Mouse (Mus musculus) urinary bladder, postnatal 14 days (tissue): ENCODE results near the gene Hbp1.

ENCODE experiments used
- DNase-seq: peaks from one replicate; pipeline ENCODE4 v3.0.0; 2021; ENCODE audit warnings: low spot score

The Hbp1 gene

DNA sequence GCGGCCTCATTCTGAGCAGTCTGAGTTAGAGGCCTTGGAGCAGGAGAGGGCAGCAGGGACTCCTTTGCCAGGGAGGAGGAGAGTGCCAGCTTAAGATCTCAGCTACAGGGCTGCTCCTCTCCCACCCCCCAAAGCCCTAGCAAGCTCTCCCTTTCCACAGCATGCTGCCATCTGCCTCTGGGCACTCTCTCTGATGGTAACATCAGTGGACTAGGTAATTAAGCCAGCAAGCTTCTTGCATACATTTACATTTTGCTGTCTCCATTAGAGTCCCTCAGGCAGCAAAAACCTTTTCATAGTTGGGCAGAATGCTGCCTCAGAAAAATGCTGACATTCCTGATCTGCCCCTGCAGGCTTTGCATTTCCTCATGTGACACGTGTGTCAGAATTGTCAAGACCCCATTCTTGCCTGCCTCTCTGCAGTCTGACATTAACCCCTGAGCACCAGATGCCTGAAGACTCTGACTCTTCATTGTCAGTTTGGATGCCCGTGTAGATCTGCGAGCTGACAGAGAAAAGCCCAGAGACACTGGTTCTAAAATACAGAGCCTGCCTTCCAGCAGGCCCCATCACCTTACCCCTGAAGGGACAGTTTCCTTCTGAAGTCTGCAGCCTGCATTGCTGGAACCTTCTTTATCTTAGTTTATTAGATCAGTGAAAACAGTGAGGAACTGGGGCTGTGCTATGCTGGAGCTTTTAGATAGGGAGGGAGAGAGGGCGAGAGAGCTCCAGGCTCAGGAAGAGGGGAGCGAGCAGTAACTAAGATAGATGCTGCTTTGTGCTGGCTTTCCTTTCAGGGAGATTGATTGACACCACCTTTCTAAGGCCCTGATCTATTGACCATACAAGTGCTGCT is 44.4 kb downstream of the Hbp1 start:
- no peak for DNase-seq

DNA sequence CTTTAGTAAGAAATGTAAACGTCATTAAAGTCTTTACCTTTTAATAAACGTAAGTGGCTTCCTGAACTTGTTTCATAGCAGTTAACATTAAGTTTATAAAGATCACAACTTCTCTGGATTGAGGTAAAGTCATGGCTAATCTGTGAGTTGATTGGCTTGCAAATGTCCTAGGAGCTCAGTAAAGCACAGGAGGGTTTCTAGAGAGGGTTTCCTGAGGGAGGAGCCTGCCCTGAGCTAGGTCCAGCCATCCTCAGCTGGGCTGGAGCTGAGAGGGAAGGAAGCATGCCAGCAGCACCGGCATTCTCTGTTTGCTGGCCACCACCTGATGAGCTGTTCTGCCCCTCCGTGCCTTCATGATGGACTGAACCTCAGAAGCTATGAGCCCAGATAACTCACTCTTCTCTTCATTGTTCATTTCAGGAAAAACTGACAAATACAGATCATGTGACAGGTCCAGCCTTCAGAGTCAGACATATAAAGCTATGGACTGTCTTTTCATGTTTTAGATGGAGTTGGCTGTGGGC is 49.9 kb downstream of the Hbp1 start:
- no peak for DNase-seq

DNA sequence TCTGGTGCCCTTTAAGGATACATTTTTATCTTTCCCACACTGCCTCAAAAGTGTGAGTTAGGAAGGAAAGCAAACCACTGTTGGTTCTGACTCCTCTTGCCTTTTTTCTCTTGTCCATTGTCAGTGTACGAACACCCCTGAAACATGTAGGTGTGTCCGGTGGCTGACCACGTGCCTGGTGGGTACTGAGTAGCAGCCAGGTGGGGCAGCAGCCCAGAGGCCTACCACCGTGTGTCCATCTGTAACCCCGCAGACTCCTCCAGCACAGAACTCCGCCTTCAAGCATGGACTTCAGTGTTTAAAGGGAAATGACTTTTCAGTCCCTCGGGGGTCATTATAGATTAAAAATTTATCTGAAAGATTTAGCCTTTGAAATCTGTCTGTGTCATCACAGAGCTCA is 52.9 kb downstream of the Hbp1 start:
- no peak for DNase-seq

DNA sequence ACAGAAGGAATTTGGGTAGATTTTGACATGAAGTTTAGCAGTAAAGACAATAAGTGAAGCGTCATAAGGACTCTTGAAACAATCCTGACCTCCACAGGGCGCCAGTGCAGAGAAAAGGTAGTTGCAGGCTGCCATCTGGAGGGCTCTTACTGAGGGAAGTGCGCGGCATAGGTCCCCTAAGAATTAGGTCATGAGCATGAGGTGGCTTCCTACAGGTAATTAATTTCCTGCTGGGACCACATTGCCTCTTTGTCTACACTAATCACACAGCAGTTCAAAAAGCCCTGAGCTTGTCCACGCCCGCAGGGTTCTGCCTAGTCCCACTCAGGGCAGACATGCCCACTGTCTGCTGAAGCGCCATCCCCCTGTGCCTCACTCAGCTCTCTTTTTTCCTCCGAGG is 53.3 kb downstream of the Hbp1 start:
- no peak for DNase-seq

DNA sequence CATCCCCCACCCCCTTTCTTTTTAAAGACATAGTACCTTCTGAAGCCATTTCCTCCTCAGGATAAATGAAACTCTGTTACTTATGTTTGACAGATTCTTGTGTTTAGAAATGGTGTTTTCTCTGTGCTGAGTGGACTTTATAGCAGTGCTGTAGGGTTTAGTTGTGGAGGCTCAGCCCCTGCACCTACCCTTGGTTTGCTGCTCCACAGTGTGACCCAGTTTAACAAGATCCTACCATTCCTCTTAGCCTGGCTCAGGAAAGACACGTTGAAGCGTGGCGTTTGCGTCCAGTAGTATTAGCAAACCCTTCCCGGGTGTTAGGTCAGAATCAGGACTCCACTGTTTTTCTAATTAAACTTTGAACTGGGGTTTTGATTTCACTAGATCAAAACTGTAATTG is 54.0 kb downstream of the Hbp1 start:
- DNase-seq, result no peak

DNA sequence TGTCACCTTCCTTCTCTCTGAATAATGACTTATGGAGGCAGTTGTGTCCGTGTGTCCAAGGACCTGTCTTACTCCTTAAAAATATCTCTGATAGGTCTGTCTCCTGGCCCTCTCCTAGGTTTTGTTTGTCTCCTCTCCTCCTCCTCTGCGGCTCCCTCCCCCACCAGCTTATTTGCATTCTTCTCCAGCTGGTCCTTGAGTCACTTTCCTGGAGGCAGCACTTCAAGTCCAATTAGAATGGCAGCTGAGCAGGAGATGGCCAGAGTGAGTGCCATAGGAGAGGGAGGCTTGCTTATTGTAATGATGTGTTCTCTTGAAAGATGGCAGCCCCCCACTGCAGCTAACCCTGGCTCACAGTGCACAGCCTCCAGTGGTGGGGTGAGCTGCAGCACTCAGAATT is 54.4 kb downstream of the Hbp1 start:
- DNase-seq, result no peak

DNA sequence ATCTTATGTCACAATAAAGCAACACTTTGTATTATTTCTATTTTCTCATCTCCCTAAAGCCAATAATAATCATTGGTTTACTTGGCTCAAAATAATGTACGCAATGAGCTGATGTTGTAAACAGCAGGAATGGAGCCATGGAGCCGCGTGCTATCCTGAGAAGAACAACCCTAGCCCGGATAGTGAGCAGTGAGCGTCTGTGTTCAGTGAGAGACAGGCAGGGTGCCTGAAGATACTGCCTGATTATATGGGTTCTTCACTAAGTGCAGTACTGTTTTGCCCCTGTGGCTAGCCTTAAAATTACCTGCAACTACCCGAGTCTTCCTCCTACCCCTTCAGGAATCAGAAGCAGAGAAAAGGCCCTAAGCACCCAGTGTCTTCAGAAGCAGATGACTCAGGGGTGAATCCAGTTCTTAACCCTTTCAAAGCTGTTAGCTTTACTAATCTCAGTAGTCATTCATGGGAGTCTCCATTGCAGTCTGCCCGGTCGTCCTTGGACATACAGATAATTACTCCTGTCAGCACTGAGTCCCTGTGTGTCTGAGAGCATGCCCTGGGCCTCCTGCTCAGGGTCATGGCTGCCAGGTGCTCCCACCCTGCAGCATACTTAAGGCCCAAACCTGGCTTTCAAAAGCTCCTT is 55.1 kb downstream of the Hbp1 start:
- no peak for DNase-seq

DNA sequence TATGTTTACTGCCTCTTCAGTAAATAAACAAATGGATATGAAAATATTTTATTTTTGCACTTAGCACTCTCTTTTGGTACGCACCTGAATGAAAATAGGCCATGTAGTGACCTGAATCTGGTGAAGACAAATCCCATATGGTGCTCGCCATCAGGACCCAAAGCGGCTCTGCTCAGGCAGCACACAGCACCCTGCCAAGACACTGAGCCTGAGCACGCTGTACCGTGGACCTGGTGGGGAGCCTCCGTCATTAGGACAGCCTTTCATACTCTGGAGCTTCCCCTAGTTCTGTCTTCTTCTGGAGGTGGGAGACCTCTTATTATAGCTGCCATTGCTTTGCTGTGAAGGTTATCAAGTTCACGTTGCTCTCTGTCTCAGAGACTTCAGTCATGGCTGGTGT is 57.6 kb downstream of the Hbp1 start:
- no peak for DNase-seq

DNA sequence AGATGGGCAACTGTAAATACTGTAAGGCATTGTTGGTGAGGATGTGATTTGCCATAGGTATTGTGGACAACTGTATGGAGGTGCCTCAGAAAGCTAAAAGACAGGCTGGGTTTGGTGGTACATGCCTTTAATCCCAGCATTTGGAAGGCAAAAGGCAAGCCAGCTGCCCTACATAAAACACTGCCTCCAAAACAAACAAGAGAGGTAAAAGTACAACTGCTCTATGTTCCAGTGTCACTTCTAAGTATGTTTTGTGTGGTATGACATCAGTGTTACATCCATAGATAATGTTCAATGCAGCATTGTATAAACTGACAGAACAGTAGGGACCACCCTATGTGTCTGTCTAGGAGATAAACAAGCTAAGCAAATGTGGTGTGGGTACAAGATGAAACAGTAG is 58.3 kb downstream of the Hbp1 start:
- no peak for DNase-seq

DNA sequence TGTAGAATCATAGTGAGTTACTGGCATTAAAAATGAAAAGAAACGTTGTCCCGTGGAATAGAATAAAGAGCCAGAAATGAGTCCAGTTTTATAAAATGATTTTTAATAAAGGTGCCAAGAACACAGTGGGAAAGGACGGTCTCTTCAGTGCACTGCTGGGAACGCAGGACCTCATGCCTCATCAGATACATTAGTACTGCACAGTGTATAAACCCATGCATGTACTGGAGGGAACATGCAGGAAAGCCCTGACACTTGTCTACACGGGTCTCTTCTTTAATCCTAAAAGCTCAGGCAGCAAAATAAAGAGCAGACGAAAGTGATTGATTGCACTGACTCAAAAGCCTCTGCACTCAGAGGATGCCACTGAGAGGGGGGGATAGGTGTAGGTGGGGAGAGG is 59.6 kb downstream of the Hbp1 start:
- no peak for DNase-seq

DNA sequence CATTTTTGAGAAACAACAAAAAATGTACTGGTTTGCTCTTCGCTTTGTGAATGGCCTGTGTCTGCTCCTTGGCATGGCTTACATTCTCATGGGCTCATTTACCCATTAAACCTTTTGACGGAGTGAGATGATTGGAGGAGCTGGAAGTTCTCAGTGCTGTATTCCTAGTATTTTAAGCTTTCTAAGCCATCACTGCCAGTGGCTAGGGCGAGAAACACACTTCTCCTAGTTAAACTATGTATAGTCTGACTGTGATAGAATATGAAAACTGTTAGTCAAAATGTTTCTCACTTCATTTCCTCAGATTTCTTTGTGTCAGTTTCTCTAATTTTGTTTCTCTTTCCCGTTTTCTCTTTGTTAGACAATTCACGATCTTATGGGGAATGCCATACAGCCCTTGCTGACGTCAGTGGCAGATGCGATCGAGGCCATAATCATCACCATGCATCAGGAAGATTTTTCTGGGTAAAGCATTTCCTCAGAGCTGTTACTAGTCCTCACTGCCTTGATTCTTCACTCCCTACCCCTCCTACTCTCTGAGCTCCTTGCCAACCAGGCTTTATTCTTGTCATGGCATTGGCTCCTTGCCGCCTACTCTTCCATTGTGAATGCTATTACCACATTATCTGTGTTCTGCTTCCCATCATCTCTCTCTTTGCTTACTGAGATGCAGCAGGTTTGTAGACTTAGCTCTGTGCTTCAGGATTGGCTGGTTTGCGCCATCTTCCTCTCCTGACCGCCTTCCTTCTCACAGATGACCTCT is 64.3 kb downstream of the Hbp1 start:
- no peak for DNase-seq

DNA sequence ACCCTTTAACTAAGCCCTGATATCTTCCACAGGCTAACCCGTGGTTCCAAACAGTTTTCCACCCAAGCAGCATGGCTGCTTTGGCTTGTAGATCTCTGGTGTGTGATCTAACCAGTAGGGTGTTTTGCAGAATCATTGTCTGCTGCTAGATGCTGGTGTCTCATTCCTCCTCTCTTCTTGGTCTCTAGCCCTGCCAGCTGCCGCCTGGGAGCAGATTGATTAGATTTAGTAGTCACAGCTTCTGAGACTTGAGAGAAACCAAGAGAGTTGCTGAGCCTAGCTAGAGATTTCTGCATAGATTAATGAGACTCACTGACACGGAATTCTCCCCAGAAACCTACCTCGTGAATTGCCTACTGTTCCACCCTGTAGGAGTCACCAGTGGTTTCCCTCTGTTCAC is 65.3 kb downstream of the Hbp1 start:
- no peak for DNase-seq

DNA sequence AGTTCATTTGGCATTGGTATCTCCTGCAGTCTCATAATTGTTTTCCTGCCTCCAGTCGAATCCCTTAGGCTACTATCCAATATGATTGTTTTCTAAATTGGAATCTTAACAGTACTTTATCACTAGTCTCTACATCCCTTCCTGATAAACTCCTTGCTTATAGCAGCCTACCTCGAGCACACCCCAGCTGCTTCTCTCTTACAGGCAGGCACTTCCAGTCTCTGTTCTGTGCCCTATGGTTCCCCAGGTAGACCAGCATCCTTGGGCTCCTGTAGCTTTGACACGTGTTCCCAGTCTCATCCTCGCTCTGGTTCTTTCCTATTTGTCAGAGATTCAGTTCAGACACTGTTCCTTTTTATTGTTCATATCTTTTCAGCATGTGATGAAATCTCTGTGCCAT is 66.0 kb downstream of the Hbp1 start:
- DNase-seq, result no peak

DNA sequence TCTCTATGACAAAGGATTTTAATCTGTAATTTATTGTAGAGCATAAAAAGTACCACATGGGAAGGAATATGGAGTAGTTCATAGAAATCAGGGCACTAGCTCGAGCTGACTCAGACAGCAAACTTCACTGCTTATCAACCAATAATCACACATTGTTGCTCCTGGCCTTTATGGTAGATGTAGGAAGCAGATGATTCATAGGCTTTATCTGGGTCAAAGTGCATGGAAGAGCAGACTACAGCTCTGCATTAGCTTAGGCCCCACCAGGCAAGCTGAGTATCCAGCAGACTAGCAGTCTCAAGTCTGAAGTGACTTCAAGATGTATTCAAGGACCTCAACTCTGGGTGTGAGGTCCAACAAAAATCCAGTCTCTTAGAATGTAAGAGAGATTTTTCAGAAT is 67.6 kb downstream of the Hbp1 start:
- DNase-seq, result peak; percentile 6

DNA sequence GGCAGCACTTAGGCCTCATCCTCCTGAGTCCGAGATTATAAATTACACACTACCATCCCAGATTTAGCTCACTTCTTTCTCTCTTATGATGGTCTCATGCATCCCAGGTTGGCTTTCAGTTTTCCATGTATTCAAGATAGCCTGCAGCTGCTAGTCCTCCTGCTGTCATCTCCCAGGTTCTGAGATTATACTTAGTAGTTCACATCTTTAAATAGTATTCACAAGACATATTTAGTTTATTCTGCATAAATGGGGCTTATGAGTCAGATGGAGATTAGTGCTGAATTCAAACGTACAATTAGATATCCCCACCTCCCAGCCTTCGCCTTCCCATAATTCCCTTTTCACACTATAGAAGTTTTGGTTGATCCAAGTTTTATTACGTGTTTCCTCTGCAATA is 73.6 kb downstream of the Hbp1 start:
- no peak for DNase-seq
